Mouse (Mus musculus): ENCODE results near the gene C5ar1.

Gene C5ar1

GRCm38 (mm10) chr7:16221582-16222272, 37.6 kb downstream of the C5ar1 start, which contains the start of gene Dhx34:
Gene Dhx34 (minus strand): TSS chr7:16222037.
- peak; percentile 96 to 97 for DNase-seq

- no peak for DNase-seq
These were observed 45.4 kb downstream of the C5ar1 start for GRCm38 (mm10) chr7:16213986-16214385.

- no peak for DNase-seq
These were observed 46.1 kb downstream of the C5ar1 start for GRCm38 (mm10) chr7:16213196-16213595.

- peak; percentile 37 to 43 for DNase-seq
These were observed 48.4 kb downstream of the C5ar1 start for GRCm38 (mm10) chr7:16210862-16211365.

- DNase-seq = no peak
These were observed 50.3 kb downstream of the C5ar1 start for GRCm38 (mm10) chr7:16208781-16209665.

GRCm38 (mm10) chr7:16207496-16207895, 51.8 kb downstream of the C5ar1 start:
- no peak for DNase-seq

- no peak for DNase-seq
These were observed 52.3 kb downstream of the C5ar1 start for GRCm38 (mm10) chr7:16207076-16207475.

GRCm38 (mm10) chr7:16204791-16205190, 54.5 kb downstream of the C5ar1 start:
- no peak for DNase-seq

- no peak for DNase-seq
These were observed 55.8 kb downstream of the C5ar1 start for GRCm38 (mm10) chr7:16203505-16203903.

GRCm38 (mm10) chr7:16202756-16203504, 56.4 kb downstream of the C5ar1 start:
- no peak for DNase-seq

- no peak for DNase-seq
These were observed 58.2 kb downstream of the C5ar1 start for GRCm38 (mm10) chr7:16201136-16201535.

GRCm38 (mm10) chr7:16198540-16198939, 60.8 kb downstream of the C5ar1 start:
- no peak for DNase-seq

GRCm38 (mm10) chr7:16197166-16197565, 62.2 kb downstream of the C5ar1 start:
- peak; percentile 45 to 56 for DNase-seq
